Mouse (Mus musculus): ENCODE results near the gene Cdh4. TPM values are rescaled to one million over a fixed set of nuclear protein-coding genes. Genes with fewer than 3 reads are reported as not detected.

Gene Cdh4
- polyA plus RNA-seq, 1 experiment from 2014 or later: 2.6 TPM

DNA sequence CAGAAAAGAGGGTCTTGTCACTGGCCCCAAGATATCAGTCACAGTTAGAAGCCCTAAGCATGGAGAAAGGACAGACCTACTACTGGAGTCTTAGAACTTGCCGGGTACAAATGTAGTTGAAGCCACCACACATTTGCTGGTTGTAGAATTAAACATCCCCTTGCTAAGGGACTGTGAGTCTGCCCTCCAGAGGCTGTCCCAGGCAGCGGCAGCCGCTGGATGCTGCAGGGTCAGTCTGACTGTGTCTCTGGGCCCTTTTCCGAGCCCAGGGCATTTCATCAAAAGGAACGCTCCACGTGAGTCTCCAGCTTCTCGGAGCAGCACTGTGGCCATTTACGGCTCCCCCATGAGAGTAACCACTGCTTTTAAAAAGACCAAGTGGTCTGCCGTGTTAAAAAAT is 221.4 kb downstream of the Cdh4 start:
- peaks cover 3% of the 10 kb centered on the region; the same call in 1 of the 2 replicates for H3K27me3 ChIP-seq (replicated peaks)
- no peak for ATAC-seq
- H3K4me1 ChIP-seq (replicated peaks): peaks cover 8% of the 10 kb centered on the region; the same call in 1 of the 2 replicates
- H3K27ac ChIP-seq: no peak overlapping the region
- no peak overlapping the region for H3K9ac ChIP-seq
- H3K36me3 ChIP-seq: no peaks in the 10 kb centered on the region
- H3K4me3 ChIP-seq (replicated peaks): no peak overlapping the region
- no peaks in the 10 kb centered on the region for H3K9me3 ChIP-seq
- no peak overlapping the region for H3K4me2 ChIP-seq (replicated peaks)
- WGBS: 52% methylated on average over 9 of the region's 9 CpGs

DNA sequence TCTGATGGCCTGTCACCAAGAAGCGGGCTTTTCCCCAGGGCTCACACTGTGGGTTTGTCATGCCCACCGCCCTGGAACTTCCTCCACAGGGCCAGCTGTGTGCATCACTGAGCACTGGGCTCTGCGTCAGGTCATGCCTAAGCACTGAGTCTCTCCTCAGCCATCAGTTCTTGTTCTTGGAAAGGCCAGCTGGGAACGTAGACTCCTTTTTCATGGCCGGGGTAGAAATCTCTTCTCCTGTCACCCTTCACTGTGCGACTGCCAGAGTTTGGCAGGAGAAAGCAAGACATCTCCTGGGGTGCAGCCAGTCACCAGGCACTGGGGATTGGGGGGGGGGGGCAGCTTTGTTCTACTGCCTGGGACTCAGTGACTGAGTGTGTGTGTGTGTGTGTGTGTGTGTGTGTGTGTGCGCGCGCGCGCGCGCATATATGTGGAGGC is 222.0 kb downstream of the Cdh4 start:
- ATAC-seq: no peak
- 91% methylated on average over 13 of the region's 13 CpGs for WGBS

DNA sequence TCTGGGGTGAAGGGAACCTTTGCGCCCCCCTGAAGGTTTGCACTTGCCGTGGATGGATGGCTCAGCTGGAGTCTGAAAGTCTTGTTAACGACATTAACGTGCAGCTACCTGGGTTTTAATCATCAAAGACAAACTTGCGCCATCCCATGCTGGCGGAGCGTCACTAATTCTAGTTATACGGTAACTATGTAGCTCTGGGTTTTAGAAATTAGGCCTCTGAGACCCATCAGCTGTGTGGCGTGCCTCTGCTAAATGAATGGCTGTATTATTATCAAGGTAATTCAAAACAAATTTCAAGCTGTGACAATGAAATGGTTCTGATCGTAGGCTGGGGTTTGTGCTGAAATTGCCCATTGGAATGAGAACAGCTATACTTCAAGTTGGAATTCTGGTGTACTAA is 228.5 kb downstream of the Cdh4 start:
- H3K4me3 ChIP-seq (replicated peaks): no peak overlapping the region
- H3K9me3 ChIP-seq: no peaks in the 10 kb centered on the region
- no peak overlapping the region for H3K27ac ChIP-seq
- H3K4me1 ChIP-seq (replicated peaks): no peaks in the 10 kb centered on the region
- H3K4me2 ChIP-seq (replicated peaks): no peak overlapping the region
- H3K27me3 ChIP-seq (replicated peaks): no peaks in the 10 kb centered on the region
- no peak for ATAC-seq
- no peak overlapping the region for H3K9ac ChIP-seq
- 65% methylated on average over 10 of the region's 10 CpGs for WGBS
- H3K36me3 ChIP-seq: no peaks in the 10 kb centered on the region

More for the DNA sequence above, 222.0 kb downstream of the Cdh4 start:
- Histone ChIP-seq H3K36me3 (no peaks in the 10 kb centered on the region), H3K4me2 (replicated peaks) (no peak overlapping the region), H3K27ac (no peak overlapping the region), H3K9ac (no peak overlapping the region), H3K4me3 (replicated peaks) (no peak overlapping the region), H3K27me3 (replicated peaks) (peaks cover 3% of the 10 kb centered on the region; the same call in 1 of the 2 replicates), H3K4me1 (replicated peaks) (peaks cover 8% of the 10 kb centered on the region; the same call in 1 of the 2 replicates), H3K9me3 (no peaks in the 10 kb centered on the region)

DNA sequence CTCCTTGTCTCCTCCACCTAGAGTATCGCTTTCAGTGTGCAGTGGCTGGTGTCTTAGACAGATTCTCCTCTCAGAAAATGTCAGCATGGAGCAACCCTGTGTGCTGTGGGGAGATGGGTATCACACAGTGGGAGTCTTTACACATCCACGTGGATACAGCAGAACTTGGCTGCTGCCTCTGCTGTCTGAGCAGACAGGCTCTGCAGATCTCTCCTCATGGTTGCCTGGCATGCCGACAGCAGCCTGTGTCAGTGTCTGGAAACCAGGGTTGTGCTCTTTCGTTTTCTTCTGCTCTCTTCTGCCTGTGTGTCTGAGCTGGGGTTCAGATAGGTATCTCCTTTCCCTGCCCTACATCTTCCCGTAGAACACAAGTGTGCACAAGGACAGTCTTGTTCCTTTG is 237.6 kb downstream of the Cdh4 start:
- Histone ChIP-seq H3K27ac (no peak overlapping the region), H3K9ac (no peak overlapping the region), H3K4me2 (replicated peaks) (no peak overlapping the region), H3K4me1 (replicated peaks) (no peaks in the 10 kb centered on the region), H3K27me3 (replicated peaks) (no peaks in the 10 kb centered on the region), H3K4me3 (replicated peaks) (no peak overlapping the region), H3K9me3 (no peaks in the 10 kb centered on the region), H3K36me3 (no peaks in the 10 kb centered on the region)
- no peak for ATAC-seq
- WGBS: 68% methylated on average over 5 of the region's 5 CpGs

GRCm38 (mm10) chr2:179681386-179681785 is 239.2 kb downstream of the Cdh4 start:
- Histone ChIP-seq H3K4me2 (replicated peaks) (no peak overlapping the region), H3K36me3 (no peaks in the 10 kb centered on the region), H3K27me3 (replicated peaks) (no peaks in the 10 kb centered on the region), H3K9ac (no peak overlapping the region), H3K27ac (no peak overlapping the region), H3K4me1 (replicated peaks) (no peaks in the 10 kb centered on the region), H3K9me3 (no peaks in the 10 kb centered on the region), H3K4me3 (replicated peaks) (no peak overlapping the region)
- WGBS: 87% methylated on average over 1 of the region's 1 CpGs
- no peak for ATAC-seq

GRCm38 (mm10) chr2:179687243-179687681 is 245.0 kb downstream of the Cdh4 start:
- Histone ChIP-seq H3K4me3 (replicated peaks) (no peak overlapping the region), H3K9me3 (no peaks in the 10 kb centered on the region), H3K4me1 (replicated peaks) (no peaks in the 10 kb centered on the region), H3K9ac (no peak overlapping the region), H3K4me2 (replicated peaks) (no peak overlapping the region), H3K27ac (no peak overlapping the region), H3K27me3 (replicated peaks) (no peaks in the 10 kb centered on the region), H3K36me3 (no peaks in the 10 kb centered on the region)
- ATAC-seq: no peak
- WGBS: 29% methylated on average over 12 of the region's 12 CpGs

DNA sequence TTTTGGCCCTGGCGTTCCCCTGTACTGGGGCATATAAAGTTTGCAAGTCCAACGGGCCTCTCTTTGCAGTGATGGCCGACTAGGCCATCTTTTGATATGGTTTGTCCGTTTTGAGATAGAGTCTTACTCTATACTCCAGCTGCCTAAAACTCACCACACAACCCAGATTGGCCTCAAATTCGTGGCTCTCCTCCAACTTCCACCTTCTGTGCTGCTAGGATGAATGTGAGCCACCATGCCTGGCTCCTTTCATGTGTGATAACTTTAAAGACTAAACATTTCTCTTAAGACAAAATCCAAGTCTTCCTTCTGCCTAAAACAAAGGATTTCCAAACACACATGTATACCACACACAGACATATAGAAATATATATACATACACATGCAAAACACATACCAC is 246.7 kb downstream of the Cdh4 start:
- H3K36me3 ChIP-seq: no peaks in the 10 kb centered on the region
- H3K9me3 ChIP-seq: no peaks in the 10 kb centered on the region
- no peak overlapping the region for H3K4me3 ChIP-seq (replicated peaks)
- 73% methylated on average over 5 of the region's 5 CpGs for WGBS
- H3K27me3 ChIP-seq (replicated peaks): no peaks in the 10 kb centered on the region
- no peaks in the 10 kb centered on the region for H3K4me1 ChIP-seq (replicated peaks)
- ATAC-seq: no peak
- no peak overlapping the region for H3K27ac ChIP-seq
- no peak overlapping the region for H3K9ac ChIP-seq
- H3K4me2 ChIP-seq (replicated peaks): no peak overlapping the region

DNA sequence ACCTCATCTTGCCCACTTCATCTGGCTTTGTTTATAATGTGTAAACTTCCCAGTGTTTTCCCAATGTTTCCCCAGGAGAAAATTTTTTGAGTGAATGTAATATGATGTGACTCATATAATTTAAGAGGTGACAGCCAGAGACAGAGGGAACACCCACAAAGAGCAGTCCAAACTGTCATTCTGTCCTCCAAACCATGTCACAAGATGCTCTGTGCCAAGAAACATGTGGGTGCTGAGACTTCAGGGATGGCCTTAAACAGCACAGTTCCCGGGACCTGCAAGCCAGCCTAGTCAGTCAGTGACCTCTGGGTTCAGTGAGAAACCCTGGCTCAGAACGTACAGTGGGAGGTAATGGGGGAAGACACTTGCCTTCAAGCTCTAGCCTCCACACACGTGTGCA is 247.5 kb downstream of the Cdh4 start:
- H3K36me3 ChIP-seq: no peaks in the 10 kb centered on the region
- no peaks in the 10 kb centered on the region for H3K9me3 ChIP-seq
- ATAC-seq: no peak
- no peak overlapping the region for H3K27ac ChIP-seq
- no peaks in the 10 kb centered on the region for H3K27me3 ChIP-seq (replicated peaks)
- 59% methylated on average over 3 of the region's 3 CpGs for WGBS
- no peak overlapping the region for H3K4me2 ChIP-seq (replicated peaks)
- no peak overlapping the region for H3K4me3 ChIP-seq (replicated peaks)
- no peaks in the 10 kb centered on the region for H3K4me1 ChIP-seq (replicated peaks)
- H3K9ac ChIP-seq: no peak overlapping the region

DNA sequence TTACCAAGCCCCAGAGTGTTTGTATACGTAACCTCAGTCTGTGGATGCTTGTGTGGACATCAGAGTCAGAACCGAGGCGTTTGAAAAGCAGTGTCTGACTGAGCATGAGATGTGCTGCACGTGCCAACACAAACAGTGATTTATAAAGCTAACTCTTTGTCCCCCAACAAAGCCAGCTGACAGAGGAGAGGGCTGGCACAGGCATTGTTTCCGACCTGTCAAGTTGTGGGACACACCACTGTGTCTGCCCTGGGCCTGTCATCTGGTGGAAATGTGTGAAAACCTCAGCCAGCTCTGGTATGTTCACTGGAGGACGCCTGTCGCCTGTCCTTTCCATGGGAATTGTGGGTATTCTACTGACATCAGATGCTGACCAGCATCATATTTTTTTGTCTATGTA is 248.3 kb downstream of the Cdh4 start:
- no peaks in the 10 kb centered on the region for H3K36me3 ChIP-seq
- 51% methylated on average over 7 of the region's 7 CpGs for WGBS
- H3K4me3 ChIP-seq (replicated peaks): no peak overlapping the region
- no peaks in the 10 kb centered on the region for H3K27me3 ChIP-seq (replicated peaks)
- H3K9me3 ChIP-seq: no peaks in the 10 kb centered on the region
- H3K27ac ChIP-seq: no peak overlapping the region
- no peak overlapping the region for H3K9ac ChIP-seq
- H3K4me2 ChIP-seq (replicated peaks): no peak overlapping the region
- ATAC-seq: no peak
- no peaks in the 10 kb centered on the region for H3K4me1 ChIP-seq (replicated peaks)

DNA sequence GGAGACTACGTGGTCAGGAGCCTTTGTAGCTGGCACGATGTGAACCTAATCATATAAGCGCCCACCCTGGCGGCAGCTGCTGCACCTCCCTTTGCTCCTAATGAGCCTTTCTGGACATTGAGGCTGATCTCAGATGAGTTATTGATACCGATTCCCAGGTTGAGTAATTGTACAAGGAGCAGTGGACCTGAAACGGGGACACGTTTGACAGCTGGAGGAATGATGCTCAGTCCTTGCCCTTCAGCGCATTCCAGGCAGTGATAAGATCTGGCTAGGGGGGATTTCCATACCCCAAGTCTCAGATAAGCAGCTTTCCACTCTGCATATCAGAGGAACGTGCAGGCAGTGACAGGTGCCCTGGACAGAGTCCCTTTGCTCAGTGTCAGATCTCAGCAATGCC is 252.7 kb downstream of the Cdh4 start:
- H3K9me3 ChIP-seq: no peaks in the 10 kb centered on the region
- no peak overlapping the region for H3K4me3 ChIP-seq (replicated peaks)
- H3K4me1 ChIP-seq (replicated peaks): no peaks in the 10 kb centered on the region
- H3K36me3 ChIP-seq: no peaks in the 10 kb centered on the region
- H3K27ac ChIP-seq: no peak overlapping the region
- WGBS: 57% methylated on average over 9 of the region's 9 CpGs
- no peak for ATAC-seq
- H3K9ac ChIP-seq: no peak overlapping the region
- no peaks in the 10 kb centered on the region for H3K27me3 ChIP-seq (replicated peaks)
- no peak overlapping the region for H3K4me2 ChIP-seq (replicated peaks)

GRCm38 (mm10) chr2:179697601-179698000 is 255.4 kb downstream of the Cdh4 start:
- 77% methylated on average over 8 of the region's 8 CpGs for WGBS

DNA sequence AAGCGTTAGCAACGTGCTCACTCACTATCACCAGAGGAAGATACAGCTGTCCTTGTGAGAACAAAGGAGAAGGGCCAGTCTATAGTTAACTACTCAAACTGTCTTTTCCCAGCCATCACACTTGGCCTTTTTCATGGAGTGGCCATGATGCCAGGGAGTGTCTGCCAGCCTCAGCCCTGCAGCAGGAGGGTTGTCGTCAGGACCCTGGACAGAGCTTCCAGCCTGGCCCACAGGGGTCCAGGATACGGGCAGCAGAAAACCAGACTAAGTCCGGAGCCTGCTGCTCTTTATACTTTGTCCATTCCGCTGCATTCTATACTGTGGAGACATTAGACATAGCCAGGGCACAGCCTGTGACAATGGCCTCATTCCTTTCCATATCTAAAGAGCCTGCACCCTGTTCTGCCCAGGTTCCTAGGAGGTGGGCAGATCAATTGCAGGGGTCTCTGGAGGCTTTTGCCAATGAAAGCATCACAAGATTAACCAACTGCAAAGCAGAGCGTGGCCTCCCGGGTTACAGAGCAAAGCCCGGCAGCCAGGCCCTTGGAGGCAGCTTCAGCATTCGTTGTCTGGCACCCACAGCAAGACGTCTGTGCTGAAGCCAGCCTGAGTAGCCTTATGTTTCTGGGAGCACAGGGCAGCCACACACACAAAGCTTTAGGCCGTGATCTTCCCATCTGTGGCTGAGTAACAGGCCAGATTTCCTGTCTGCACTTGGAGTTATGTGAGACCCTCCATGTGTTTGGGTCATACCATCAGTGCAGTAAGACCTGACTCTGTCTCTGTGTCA is 256.2 kb downstream of the Cdh4 start:
- H3K9ac ChIP-seq: no peak overlapping the region
- no peaks in the 10 kb centered on the region for H3K27me3 ChIP-seq (replicated peaks)
- WGBS: 43% methylated on average over 12 of the region's 12 CpGs
- no peak overlapping the region for H3K4me2 ChIP-seq (replicated peaks)
- no peak overlapping the region for H3K27ac ChIP-seq
- no peak for ATAC-seq
- no peaks in the 10 kb centered on the region for H3K36me3 ChIP-seq
- H3K4me1 ChIP-seq (replicated peaks): no peaks in the 10 kb centered on the region
- H3K4me3 ChIP-seq (replicated peaks): no peak overlapping the region
- H3K9me3 ChIP-seq: no peaks in the 10 kb centered on the region

More at GRCm38 (mm10) chr2:179697601-179698000, 255.4 kb downstream of the Cdh4 start:
- H3K9ac ChIP-seq: no peak overlapping the region
- H3K4me2 ChIP-seq (replicated peaks): no peak overlapping the region
- no peak overlapping the region for H3K4me3 ChIP-seq (replicated peaks)
- no peaks in the 10 kb centered on the region for H3K36me3 ChIP-seq
- H3K27ac ChIP-seq: no peak overlapping the region
- no peaks in the 10 kb centered on the region for H3K9me3 ChIP-seq
- no peaks in the 10 kb centered on the region for H3K27me3 ChIP-seq (replicated peaks)
- no peaks in the 10 kb centered on the region for H3K4me1 ChIP-seq (replicated peaks)
- no peak for ATAC-seq

DNA sequence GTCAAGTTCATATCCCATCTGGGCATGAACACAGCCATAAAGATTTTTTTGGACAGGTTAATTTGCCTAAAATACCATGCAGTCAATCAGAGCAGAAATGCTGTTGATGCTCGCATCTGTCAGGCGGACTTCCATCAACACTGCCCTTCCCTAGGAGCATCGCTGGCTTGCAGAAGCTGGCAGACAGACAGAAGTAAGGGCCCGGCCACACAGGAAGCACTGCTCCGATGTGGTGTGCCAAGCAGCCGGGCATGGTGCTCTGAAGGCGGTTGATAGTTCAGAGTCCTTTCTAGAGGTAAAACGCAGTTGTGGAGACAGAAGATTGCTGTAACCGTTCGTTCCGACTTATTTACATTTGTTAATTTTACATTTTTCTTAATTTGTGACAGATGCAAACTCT is 262.8 kb downstream of the Cdh4 start:
- no peaks in the 10 kb centered on the region for H3K4me1 ChIP-seq (replicated peaks)
- H3K4me3 ChIP-seq (replicated peaks): no peak overlapping the region
- no peaks in the 10 kb centered on the region for H3K9me3 ChIP-seq
- no peaks in the 10 kb centered on the region for H3K36me3 ChIP-seq
- H3K27me3 ChIP-seq (replicated peaks): no peaks in the 10 kb centered on the region
- no peak for ATAC-seq
- H3K27ac ChIP-seq: no peak overlapping the region
- 84% methylated on average over 11 of the region's 11 CpGs for WGBS
- no peak overlapping the region for H3K4me2 ChIP-seq (replicated peaks)
- no peak overlapping the region for H3K9ac ChIP-seq

Measured in intestine, embryonic 15.5 days (tissue).